Mouse (Mus musculus) embryo, embryonic 11.5 days (tissue): ENCODE measurements around the gene Bcl7a.

Experiments
- DNase-seq: peaks from one replicate; pipeline ENCODE4 v3.0.0-alpha.2; 2012; ENCODE audit warnings: low read depth, low spot score

Bcl7a gene

DNA sequence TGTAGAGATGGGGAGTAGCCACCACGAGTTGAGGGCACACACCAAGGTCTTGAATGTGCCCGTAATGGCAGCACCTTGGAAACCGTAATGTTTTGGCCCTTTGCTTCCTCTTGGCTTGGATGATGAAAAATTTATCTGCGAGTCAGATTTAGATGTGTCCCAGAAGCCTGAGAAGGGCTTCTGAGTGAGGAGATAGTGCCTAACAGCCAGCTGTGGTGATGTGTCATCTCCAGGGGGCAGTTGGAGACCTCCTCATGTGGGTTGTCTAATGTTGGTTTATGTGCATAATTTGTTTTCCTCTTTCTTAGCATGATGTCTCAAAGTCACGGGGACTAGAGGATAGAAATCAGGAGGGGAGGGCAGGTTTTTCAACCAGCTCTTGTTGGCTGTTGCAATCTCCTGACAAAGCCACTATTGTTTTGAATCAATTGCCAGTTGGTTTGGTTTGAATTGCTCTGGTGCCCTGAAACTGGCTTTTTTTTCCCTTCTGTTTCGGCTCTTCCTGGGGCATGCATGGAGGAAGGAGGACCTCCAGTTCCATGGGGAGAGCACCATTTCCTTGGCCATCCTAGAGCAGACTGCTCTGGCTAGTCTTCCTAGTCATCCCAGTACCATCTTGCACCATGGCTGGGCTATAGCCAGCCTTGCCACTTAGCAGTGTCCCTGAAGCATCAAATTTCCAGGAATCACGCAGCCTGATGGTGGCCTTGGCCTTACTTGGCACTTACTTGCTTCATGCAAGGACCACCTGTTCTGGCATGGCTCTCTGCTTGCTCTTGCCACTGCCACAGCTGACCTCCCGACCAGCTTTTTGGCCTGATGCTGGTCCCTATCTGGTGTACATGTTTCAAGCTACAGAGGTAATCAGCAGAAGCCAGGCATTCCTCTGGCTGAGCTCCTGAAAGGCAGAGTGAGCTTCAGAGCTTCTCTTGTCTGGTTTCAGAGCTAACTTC is 73.2 kb downstream of the Bcl7a start:
- no peak for DNase-seq

DNA sequence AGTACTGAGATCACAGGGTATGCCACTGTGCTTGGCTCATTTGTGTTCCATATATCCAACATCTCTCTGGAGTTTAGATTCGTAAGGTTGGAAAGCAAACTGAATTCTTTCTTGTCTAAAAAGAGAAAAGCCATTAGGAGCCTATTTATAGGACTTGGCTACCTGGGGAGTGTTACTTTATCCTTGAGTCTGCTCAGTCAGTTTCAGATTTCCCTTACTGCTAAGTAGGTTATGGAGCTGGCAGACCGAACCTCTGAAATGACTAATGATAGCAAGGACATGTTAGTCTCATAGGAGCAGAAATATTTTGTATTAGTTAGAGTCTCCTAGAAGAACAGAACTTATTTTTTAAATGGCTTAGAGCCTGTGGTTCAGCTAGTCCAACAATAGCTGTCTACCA is 80.3 kb downstream of the Bcl7a start:
- DNase-seq: no peak
